Mouse (Mus musculus): Measurements from ENCODE around the gene Zfp13. TPM values are rescaled to one million over a fixed set of nuclear protein-coding genes. Genes with fewer than 3 reads are reported as not detected.

Zfp13 gene
- polyA plus RNA-seq (2014; fragmentation: Illumina TruSeq; extraction: RNeasy Lipid Tissue Mini Kit (QIAGEN cat#74804); ENCODE audit: low read depth, low replicate concordance): not detected

DNA sequence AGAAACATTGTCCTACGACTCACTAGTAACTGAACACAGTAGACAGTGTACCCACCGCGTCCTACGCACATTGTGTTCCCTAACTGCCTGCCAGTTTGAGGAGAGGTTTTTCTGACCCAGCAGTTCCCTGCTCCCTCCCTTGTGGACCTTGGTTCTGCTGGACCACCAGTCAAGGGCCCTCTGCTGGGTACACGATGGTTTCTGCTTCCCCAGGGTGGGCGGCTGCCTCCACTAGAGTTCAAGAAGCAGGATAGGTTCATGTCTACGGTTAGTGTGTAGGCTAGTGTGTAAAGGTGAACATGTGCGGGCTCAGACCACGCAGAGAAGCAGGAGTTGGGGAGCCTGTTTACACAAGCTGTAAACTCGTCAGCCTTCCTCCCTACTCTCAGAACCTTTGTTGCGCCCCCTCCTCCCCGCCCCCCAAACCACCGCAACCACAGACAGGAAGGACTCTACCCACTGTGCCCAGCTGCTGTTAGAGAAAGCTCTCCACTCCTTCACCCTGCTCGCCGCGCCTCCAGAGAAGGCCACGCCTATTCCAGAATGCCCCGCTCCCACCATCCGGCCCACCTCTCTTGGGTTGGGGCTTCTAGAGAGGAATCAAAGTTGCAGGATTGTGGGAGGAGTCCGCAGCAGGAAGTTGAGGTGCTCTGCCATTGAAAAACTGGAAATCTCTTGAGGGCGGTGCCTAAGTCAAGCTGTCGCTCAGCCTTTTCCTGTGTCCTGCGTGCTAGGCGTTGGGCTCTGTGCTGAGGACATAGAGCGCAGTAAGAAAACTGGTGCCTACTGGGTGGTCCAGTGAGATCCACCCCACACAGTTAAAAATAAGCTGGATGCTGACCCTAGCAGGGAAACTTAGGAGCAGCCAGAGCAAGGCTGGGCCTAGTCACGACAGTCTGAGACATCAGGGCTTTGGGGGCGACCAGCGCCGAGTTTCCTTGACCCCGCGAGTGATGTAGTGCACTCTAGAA is at the start of gene Zfp13:
Gene Zfp13, minus strand, starts transcription at position 906 of the 971 bp plus-strand sequence.

DNA sequence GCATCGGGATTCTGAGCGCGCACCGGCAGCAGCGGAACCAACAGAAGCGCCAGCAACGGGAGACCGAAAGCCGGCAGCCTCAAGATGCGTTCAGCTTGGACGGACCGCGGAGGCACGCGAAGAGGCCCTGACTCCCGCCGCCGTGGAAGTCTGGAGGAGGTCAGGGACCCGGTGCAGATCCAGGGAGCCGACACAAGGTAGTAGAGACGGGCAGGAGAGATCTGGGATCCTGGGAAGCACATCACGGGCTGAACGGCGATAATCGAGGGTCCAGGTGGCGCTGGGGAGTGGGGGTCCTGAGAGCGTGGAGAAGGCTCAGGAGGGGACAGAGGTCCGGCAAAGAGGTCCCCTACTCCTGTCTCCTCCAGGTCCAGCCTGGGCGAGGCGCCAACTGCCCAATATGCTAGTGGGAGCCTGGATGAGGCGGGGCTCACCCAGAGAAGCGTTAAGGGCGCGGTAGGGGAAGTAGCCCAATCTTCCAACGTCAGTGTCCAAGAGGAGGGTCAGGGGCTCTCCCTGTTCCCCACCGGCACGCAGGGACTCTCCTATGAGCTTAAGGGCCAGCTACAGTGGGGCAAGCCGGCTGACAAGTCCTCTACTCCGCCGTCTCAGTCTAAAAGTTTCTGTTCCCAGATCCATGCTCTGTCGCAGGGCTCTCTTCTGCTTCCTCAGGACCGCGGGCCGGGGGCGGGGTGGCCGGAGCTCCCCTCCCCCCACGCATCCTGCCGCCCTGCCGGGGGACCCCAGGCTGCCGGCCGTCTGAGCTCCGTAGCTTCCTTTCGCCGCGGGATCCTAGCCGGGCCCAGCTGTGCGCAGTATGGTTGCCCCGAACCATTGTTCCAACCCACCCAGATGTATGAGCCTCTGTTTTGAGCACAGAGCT is 45.6 kb upstream of the Zfp13 start, which contains the start of gene Mmp25:
Gene Mmp25, minus strand, starts transcription at position 665 of the 883 bp plus-strand sequence.

DNA sequence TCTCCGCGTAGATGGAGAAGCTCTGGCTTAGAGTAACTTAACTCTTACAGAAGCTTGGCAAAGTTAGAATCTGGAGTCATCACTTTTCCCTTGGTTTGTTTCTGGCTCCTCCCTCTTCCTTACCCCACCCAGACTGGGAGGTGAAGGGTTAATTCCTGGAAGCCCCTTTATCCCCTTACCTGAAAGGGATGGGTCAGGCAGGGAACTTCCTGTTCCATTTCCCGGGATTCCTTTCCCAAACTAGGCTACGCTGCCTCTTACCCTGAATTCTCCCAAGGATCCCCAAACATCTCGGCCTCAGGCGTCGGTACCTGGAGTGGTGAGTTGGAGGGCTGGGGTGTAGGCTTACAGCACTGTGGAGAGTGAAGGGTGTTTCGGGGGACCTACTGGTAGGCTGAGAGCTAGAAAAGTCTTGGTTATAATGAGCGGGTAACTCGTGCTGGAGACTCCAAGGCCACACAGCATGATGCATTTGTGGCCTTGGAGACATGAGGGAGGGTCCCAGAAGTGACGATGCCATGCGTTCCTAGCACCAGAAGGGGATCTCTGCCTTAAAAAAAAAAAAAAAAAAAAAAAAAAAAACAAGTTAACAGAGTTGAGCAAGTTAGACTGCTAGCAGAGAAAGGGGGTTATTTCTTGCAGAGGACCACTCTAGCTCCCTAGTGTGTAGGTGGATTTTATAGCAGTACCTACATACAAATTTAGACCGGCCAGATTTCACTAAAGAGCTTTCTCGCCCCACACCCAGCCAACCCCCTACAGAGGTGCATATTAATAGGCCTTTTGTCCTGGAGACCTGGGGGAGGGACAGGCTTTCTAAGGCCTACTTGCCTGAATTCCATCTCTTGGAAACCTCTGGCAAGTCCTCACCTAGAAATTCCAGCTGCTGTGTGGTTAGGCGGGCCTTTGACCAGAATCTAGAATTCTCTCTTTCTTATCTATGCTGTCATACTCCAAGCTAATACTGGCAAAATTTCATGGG is 1.6 kb upstream of the Zfp13 start, which contains the start of gene Zscan10:
Gene Zscan10, plus strand, starts transcription at position 216 of the 982 bp plus-strand sequence.

DNA sequence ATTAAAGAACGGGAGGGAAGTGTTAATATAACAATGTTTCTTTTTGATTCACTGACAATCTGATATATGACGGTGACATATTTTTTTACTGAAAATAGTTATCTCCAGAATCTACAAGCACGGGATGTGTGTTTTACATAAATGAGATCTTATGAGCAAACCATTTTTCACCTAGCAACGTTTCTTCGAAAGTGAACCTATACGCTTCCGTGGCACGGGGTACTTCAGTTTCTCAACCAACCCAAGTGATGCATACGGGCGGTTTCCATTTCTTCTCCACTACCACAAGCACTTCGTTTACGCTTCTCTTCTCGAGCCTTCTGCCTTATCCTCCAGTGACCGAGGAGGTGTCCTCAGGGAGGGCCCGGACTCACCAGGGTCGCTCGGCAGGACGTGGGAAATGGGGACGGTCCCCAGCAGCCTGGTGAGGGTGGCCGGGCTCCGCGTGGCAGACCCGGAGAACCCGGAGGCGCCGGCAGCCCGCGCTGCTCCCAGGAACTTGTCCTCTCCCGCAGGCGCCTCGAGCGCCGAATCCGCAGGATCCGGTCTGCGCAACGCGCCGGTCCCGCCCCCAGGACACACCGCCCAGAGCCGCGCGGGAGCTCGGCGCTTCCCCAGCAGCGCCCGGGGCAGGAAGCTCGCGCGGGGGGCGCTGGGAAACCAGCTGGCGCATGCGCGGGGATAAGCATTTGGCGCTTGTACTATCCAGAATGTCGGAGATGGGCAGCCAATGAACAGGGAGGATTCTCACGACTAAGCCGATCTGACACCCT is 35.5 kb downstream of the Zfp13 start, which contains the start of gene Zfp213:
Gene Zfp213, minus strand, starts transcription at position 644 of the 773 bp plus-strand sequence.

Other genes starting within 250 kb of the Zfp13 start
- gene Vmn2r116, start 214.9 kb downstream of the Zfp13 start, polyA plus RNA-seq (2014; fragmentation: Illumina TruSeq; extraction: RNeasy Lipid Tissue Mini Kit (QIAGEN cat#74804); ENCODE audit: low read depth, low replicate concordance): not detected
- gene Vmn2r117, start 119.8 kb downstream of the Zfp13 start, polyA plus RNA-seq (2014; fragmentation: Illumina TruSeq; extraction: RNeasy Lipid Tissue Mini Kit (QIAGEN cat#74804); ENCODE audit: low read depth, low replicate concordance): not detected
- gene Zfp213, start 35.2 kb downstream of the Zfp13 start, polyA plus RNA-seq (2014; fragmentation: Illumina TruSeq; extraction: RNeasy Lipid Tissue Mini Kit (QIAGEN cat#74804); ENCODE audit: low read depth, low replicate concordance): 0.32 TPM
- not detected for gene Zscan10, start 1.4 kb upstream of the Zfp13 start, polyA plus RNA-seq (2014; fragmentation: Illumina TruSeq; extraction: RNeasy Lipid Tissue Mini Kit (QIAGEN cat#74804); ENCODE audit: low read depth, low replicate concordance)
- gene Mmp25, start 45.8 kb upstream of the Zfp13 start, polyA plus RNA-seq (2014; fragmentation: Illumina TruSeq; extraction: RNeasy Lipid Tissue Mini Kit (QIAGEN cat#74804); ENCODE audit: low read depth, low replicate concordance): 0.13 TPM
- gene Bicdl2, start 61.0 kb upstream of the Zfp13 start, polyA plus RNA-seq (2014; fragmentation: Illumina TruSeq; extraction: RNeasy Lipid Tissue Mini Kit (QIAGEN cat#74804); ENCODE audit: low read depth, low replicate concordance): 1.8 TPM
- gene Hcfc1r1, start 74.1 kb upstream of the Zfp13 start, polyA plus RNA-seq (2014; fragmentation: Illumina TruSeq; extraction: RNeasy Lipid Tissue Mini Kit (QIAGEN cat#74804); ENCODE audit: low read depth, low replicate concordance): 7.9 TPM
- 1.4 TPM for gene Thoc6, start 74.4 kb upstream of the Zfp13 start, polyA plus RNA-seq (2014; fragmentation: Illumina TruSeq; extraction: RNeasy Lipid Tissue Mini Kit (QIAGEN cat#74804); ENCODE audit: low read depth, low replicate concordance)
- 0.88 TPM for gene Tnfrsf12a, start 78.0 kb upstream of the Zfp13 start, polyA plus RNA-seq (2014; fragmentation: Illumina TruSeq; extraction: RNeasy Lipid Tissue Mini Kit (QIAGEN cat#74804); ENCODE audit: low read depth, low replicate concordance)
- gene Cldn6, start 79.8 kb upstream of the Zfp13 start, polyA plus RNA-seq (2014; fragmentation: Illumina TruSeq; extraction: RNeasy Lipid Tissue Mini Kit (QIAGEN cat#74804); ENCODE audit: low read depth, low replicate concordance): not detected
- not detected for gene Cldn9, start 84.5 kb upstream of the Zfp13 start, polyA plus RNA-seq (2014; fragmentation: Illumina TruSeq; extraction: RNeasy Lipid Tissue Mini Kit (QIAGEN cat#74804); ENCODE audit: low read depth, low replicate concordance)
- not detected for gene 1520401A03Rik, start 123.3 kb upstream of the Zfp13 start, polyA plus RNA-seq (2014; fragmentation: Illumina TruSeq; extraction: RNeasy Lipid Tissue Mini Kit (QIAGEN cat#74804); ENCODE audit: low read depth, low replicate concordance)
- 2.1 TPM for gene Pkmyt1, start 126.8 kb upstream of the Zfp13 start, polyA plus RNA-seq (2014; fragmentation: Illumina TruSeq; extraction: RNeasy Lipid Tissue Mini Kit (QIAGEN cat#74804); ENCODE audit: low read depth, low replicate concordance)
- 20.3 TPM for gene Paqr4, start 141.4 kb upstream of the Zfp13 start, polyA plus RNA-seq (2014; fragmentation: Illumina TruSeq; extraction: RNeasy Lipid Tissue Mini Kit (QIAGEN cat#74804); ENCODE audit: low read depth, low replicate concordance)
- gene Kremen2, start 146.3 kb upstream of the Zfp13 start, polyA plus RNA-seq (2014; fragmentation: Illumina TruSeq; extraction: RNeasy Lipid Tissue Mini Kit (QIAGEN cat#74804); ENCODE audit: low read depth, low replicate concordance): 0.41 TPM
- gene Flywch1, start 172.1 kb upstream of the Zfp13 start, polyA plus RNA-seq (2014; fragmentation: Illumina TruSeq; extraction: RNeasy Lipid Tissue Mini Kit (QIAGEN cat#74804); ENCODE audit: low read depth, low replicate concordance): 1.2 TPM
- gene Flywch2, start 186.6 kb upstream of the Zfp13 start, polyA plus RNA-seq (2014; fragmentation: Illumina TruSeq; extraction: RNeasy Lipid Tissue Mini Kit (QIAGEN cat#74804); ENCODE audit: low read depth, low replicate concordance): 1.5 TPM
- gene Srrm2, start 191.0 kb upstream of the Zfp13 start, polyA plus RNA-seq (2014; fragmentation: Illumina TruSeq; extraction: RNeasy Lipid Tissue Mini Kit (QIAGEN cat#74804); ENCODE audit: low read depth, low replicate concordance): 275 TPM
- 15.1 TPM for gene Elob, start 229.6 kb upstream of the Zfp13 start, polyA plus RNA-seq (2014; fragmentation: Illumina TruSeq; extraction: RNeasy Lipid Tissue Mini Kit (QIAGEN cat#74804); ENCODE audit: low read depth, low replicate concordance)
- not detected for gene Prss33, start 236.6 kb upstream of the Zfp13 start, polyA plus RNA-seq (2014; fragmentation: Illumina TruSeq; extraction: RNeasy Lipid Tissue Mini Kit (QIAGEN cat#74804); ENCODE audit: low read depth, low replicate concordance)
- gene Prss32, start 244.4 kb upstream of the Zfp13 start, polyA plus RNA-seq (2014; fragmentation: Illumina TruSeq; extraction: RNeasy Lipid Tissue Mini Kit (QIAGEN cat#74804); ENCODE audit: low read depth, low replicate concordance): 115 TPM
- 1.9 TPM for gene Prss41, start 244.7 kb upstream of the Zfp13 start, polyA plus RNA-seq (2014; fragmentation: Illumina TruSeq; extraction: RNeasy Lipid Tissue Mini Kit (QIAGEN cat#74804); ENCODE audit: low read depth, low replicate concordance)

All from sigmoid colon, adult 10 weeks (tissue).